Mouse (Mus musculus) C2C12 (cell line): ENCODE measurements around the gene Arid5b.

Experiments
- CTCF ChIP-seq: IDR thresholded peaks from one replicate; pipeline ENCODE4 v1.5.1; 2011; ENCODE audit not compliant: control insufficient read depth, insufficient read depth, insufficient read length
- MAX ChIP-seq: IDR thresholded peaks from one replicate; pipeline ENCODE4 v1.6.1; 2011; ENCODE audit warnings: mild to moderate bottlenecking, control low read depth
- USF1 ChIP-seq: IDR thresholded peaks from one replicate; pipeline ENCODE4 v1.6.1; 2011; ENCODE audit warnings: low read depth, mild to moderate bottlenecking, control low read depth, moderate library complexity

DNA sequence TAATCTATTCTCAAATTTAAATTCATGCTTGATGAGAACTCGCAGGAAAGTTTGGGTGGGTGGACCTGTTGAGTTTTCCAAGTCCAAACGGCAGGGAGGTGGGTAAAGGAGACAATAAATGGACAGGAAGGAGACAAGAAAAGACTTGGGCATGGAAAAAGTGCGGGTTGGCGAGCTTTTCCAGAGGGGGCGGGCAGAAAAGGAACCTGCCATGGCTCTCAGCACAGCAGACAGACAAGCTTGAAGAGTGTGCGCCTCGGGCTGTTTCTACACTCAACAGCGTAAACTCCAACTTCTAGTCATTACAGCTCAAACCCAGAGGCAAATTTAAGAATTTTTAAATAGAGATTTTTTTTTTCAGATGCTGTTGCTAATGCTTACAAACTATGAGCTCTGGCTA is 168.4 kb downstream of the Arid5b start:
- TF ChIP-seq CTCF (no peak), USF1 (no peak), MAX (no peak)
